Mouse (Mus musculus) 3T3-L1 (cell line): ENCODE data around the gene St6galnac3.

Experiments used
- DNase-seq: peaks from one replicate; pipeline ENCODE4 v3.0.0-alpha.2; 2015; ENCODE audit warnings: low read depth, low spot score

The St6galnac3 gene

GRCm38 (mm10) chr3:153733364-153734159, 8.6 kb upstream of the St6galnac3 start:
- DNase-seq, result no peak

GRCm38 (mm10) chr3:153732749-153733148, 7.8 kb upstream of the St6galnac3 start:
- no peak for DNase-seq

GRCm38 (mm10) chr3:153732035-153732434, 7.1 kb upstream of the St6galnac3 start:
- DNase-seq, result no peak

DNA sequence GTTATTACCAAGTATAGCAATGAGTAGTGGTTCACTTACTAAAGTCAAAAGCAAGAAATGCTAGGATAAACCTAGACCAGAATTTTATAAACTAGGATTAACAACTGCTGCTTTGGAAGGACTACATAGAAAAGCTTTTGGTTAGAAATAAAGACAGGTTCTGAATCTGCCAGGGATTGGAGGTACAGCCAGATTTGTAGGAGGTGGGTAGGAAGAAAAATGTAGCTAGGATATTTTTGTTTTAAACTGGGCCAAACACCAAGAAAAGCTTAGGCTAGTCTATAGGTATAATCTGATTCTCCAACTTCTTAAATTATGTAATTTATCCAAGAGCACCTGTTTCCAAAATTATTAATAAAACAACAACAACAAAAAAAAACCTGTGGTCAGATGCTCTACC, 3.6 kb upstream of the St6galnac3 start:
- no peak for DNase-seq

DNA sequence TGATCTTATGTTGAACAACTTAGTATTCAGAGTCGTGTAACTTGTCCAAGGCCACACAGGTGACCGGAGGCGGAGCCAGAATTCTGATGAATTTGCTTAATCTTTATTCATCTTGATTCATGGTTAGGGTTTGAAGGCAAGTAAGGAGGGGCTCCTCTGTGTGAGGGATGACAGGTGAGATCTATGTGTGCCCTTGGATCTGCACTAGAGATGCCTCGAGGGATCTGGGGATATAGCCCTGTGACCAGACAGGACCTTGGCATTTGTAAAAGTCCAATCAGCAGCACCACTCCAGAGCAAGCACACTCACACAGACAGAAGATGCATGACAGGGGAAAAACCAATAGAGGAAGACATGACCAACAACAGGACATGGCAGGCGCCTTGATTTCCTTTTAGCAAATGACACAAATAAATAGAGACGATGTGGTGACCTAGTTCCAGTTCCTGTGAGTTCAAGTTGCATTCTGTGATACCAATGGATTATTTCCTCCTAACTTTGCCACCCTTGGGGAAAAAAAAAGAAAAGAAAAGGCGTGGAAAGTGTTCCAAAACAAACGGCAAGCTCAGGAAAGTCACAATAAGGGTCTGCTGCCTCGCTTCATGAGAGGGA, 1.4 kb downstream of the St6galnac3 start:
- DNase-seq, result no peak

GRCm38 (mm10) chr3:153721525-153721924, 3.4 kb downstream of the St6galnac3 start:
- DNase-seq, result no peak

GRCm38 (mm10) chr3:153720922-153721321, 4.1 kb downstream of the St6galnac3 start:
- no peak for DNase-seq

DNA sequence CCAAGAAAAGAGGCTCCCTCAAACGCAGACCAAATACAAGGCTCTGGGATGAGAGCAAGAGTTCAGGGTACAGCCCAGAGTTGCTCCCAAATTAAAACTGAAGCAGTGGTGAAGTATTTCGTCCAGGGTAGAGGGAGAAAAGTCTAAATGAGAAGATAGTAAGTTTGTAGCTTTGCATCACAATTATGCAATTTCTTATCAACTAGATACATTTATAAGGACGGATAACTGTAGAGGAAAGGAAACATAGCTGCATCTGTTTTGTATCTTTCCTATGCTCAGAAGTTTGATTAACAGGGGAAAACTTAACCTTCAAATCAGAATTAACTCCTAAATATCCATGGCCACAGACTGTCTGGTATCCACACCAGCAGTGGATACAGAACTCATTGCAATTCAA, 4.7 kb downstream of the St6galnac3 start:
- no peak for DNase-seq

- no peak for DNase-seq
Observed at GRCm38 (mm10) chr3:153719256-153719970, 5.6 kb downstream of the St6galnac3 start.

GRCm38 (mm10) chr3:153718724-153719123, 6.2 kb downstream of the St6galnac3 start:
- no peak for DNase-seq

GRCm38 (mm10) chr3:153717742-153718141, 7.2 kb downstream of the St6galnac3 start:
- DNase-seq, result no peak

GRCm38 (mm10) chr3:153715646-153716045, 9.3 kb downstream of the St6galnac3 start:
- DNase-seq, result no peak

DNA sequence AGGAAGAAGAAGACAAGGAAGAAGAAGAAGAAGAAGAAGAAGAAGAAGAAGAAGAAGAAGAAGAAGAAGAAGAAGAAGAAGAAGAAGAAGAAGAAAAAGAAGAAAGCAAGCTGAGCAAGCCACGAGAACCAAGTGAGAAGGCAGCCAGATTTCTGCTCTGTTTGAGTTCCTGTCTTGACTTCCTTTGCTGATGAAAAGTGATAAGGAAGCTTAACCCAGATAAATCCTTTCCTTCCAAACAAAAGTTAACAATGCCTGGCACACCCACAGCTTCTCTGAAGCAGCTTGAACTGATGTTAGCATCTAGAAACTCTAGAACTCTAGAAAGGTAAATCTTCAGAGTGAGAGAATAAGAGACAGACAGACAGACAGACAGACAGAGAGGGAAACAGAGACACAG, 14.4 kb downstream of the St6galnac3 start:
- DNase-seq, result no peak

- DNase-seq, result no peak
Observed at GRCm38 (mm10) chr3:153707687-153708086, 17.3 kb downstream of the St6galnac3 start.

DNA sequence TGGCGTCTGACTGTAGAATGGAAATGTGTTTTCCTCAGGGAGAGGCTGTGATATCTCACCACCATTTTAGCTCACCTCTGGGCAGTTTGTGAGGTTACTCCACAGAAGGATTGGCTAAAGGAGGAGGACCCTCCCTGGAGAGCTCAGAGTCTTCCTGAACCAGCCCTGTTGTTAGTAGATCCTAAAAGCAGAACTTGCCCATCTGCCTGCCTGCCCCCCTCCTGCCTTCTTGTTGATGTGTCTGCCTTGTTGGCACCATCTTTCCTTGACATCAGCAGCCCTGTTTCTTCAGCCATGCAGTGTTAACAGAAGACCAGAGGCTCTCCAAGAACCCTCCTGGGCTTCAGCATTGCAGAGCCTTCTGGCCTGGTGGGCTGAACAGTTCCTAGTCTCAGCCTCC, 18.1 kb downstream of the St6galnac3 start:
- no peak for DNase-seq

DNA sequence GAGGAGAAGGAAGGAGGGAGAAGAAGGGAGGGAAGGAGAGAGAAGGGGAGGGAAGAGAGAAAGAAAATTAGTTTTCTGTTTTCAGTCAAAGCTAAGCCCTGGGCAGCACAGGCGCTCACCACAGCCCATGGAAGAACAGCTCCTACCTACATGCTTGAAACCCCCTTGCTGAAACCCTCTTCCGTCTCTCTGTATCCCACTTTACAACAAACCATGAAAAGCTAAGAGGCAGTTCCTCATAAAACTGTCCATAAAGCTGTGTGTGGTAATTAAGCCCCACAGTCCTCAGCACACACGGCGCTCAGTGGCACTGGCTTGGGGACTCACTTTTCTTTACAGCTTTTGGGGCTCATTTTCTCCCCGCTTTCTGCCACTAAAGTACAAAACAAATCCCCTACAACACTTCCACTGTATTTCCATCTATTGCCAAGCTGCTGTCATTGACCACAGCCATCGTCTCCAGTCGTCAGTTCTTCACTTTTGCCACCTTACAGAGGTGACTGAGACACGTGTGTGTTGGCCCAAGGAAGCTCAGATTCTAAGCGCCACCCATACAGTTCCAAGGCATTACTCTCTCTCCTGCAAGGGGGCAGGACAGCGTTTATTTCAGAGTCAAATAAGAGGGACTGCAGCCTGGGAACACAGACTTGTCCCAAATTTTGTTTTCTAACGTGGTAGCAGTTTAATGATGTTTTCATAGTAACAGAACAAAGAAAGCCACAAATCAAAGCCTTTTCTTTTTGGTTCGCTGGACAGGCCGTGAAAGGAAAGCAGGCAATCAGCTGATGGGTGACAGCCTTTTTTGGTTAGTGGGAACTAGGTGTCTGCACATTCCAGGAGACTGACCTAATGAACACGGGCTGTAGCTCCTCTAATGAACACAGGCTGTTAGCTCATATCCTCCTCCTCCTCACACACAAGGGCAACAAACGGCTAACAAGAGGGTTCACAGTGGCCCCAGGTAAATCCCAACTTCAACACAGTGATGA, 22.9 kb downstream of the St6galnac3 start:
- DNase-seq, result no peak

DNA sequence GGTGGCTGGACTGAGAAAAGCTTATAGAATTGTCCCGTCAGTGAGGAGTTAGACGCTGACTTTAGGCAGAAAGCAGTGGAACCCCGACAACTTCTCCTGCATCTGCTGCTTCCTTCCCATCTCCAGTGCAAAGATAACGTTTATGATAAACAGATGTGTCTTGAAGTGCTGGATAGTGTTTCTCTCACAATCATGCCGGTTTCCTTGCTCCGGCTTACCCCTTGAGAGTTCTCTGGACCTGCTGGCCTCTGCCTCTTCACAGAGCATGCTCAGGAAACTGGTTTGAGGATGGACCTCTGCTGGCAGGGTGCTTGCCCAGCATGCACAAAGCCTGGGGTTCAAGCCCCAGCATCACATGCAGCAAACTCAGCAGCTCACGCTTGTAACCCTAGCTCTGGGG, 23.8 kb downstream of the St6galnac3 start:
- DNase-seq, result no peak

- no peak for DNase-seq
Observed at GRCm38 (mm10) chr3:153699086-153699485, 25.9 kb downstream of the St6galnac3 start.

DNA sequence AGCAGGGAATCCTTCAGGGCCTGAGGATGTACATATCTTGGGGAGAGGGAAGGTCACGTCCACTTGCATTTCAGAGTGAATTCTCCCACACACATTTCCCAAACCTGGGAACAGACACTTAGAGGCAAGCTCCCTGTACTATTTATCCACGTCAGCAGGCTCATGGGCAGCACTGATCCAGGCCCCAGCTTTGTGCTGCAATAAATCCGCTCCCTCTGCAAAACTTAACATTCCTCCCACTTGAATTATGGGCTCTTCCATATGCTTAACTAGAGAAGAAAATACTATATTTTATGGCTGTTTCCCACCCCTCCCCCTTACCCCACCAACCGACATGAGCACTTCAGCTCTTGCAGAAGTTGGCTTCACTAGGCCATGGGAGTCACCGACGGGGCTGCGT, 32.0 kb downstream of the St6galnac3 start:
- no peak for DNase-seq

GRCm38 (mm10) chr3:153692206-153692813, 32.7 kb downstream of the St6galnac3 start:
- no peak for DNase-seq

DNA sequence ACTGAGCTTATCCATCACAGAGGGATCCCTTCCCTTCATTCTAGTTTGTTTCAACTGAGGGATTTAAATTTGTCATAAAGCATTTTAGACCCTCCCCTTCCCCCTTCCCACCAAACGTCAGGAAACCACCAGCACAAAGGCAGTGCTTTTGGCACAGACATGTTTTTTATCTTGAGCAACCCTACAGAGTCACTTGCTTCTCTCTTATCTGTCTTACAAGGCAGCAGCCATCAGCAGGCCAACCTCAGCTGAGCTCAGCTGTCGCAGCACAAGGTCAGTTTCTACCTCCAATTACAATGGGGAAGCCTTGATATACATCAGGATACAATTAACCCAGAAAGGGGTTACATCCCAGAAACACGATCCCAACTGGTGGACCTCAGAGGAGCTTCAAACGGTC, 33.4 kb downstream of the St6galnac3 start:
- no peak for DNase-seq
